Mouse (Mus musculus) lung, embryonic 14.5 days (tissue): ENCODE measurements around the gene Olfr175-ps1. TPM values are rescaled to one million over a fixed set of nuclear protein-coding genes. Genes with fewer than 3 reads are reported as not detected.

ENCODE experiments used
- ATAC-seq: fragments of 200-750 bp; cut with Nextera tagmentation; 2 replicates; pipeline ENCODE4 v1.8.0; 2017; ENCODE audit warnings: mild to moderate bottlenecking, moderate TSS enrichment, moderate library complexity; ENCODE audit not compliant: insufficient read depth
- DNase-seq: peaks from one replicate; pipeline ENCODE4 v3.0.0-alpha.2; 2015
- H3K27ac ChIP-seq: fragments of 300-500 bp; sonication (generic); 2 replicates; pipeline ENCODE4 v1.5.1; 2014; ENCODE audit warnings: low read depth, mild to moderate bottlenecking, moderate library complexity
- H3K27me3 ChIP-seq: fragments of 300-500 bp; sonication (generic); 2 replicates; pipeline ENCODE4 v1.6.1; 2014; ENCODE audit warnings: low read length, control low read depth; ENCODE audit not compliant: insufficient read depth
- H3K36me3 ChIP-seq: fragments of 300-500 bp; sonication (generic); 2 replicates; pipeline ENCODE4 v1.6.1; 2014; ENCODE audit warnings: control low read depth; ENCODE audit not compliant: insufficient read depth
- H3K4me1 ChIP-seq: fragments of 300-500 bp; sonication (generic); 2 replicates; pipeline ENCODE4 v1.6.1; 2014; ENCODE audit warnings: antibody characterized with exemption, control low read depth; ENCODE audit not compliant: insufficient read depth
- H3K4me2 ChIP-seq: fragments of 300-500 bp; sonication (generic); 2 replicates; pipeline ENCODE4 v1.6.1; 2014; ENCODE audit warnings: mild to moderate bottlenecking
- H3K4me3 ChIP-seq: fragments of 300-500 bp; sonication (generic); 2 replicates; pipeline ENCODE4 v1.5.1; 2014; ENCODE audit warnings: low read depth, low read length
- H3K9ac ChIP-seq: fragments of 300-500 bp; sonication (generic); 2 replicates; pipeline ENCODE4 v1.6.1; 2014
- H3K9me3 ChIP-seq: fragments of 300-500 bp; sonication (generic); 2 replicates; pipeline ENCODE4 v1.6.1; 2016; ENCODE audit warnings: low read depth, low read length, control low read depth
- CTCF ChIP-seq: IDR thresholded peaks from 2 replicates; pipeline ENCODE4 v1.5.1; 2016; ENCODE audit warnings: antibody characterized with exemption, low read depth
- WGBS: fragments of 180-500 bp; shearing (Covaris S2); extraction: QIAGEN DNeasy Blood & Tissue Kit; methylation state at CpG from one replicate; pipeline ENCODE4 v1.1.7; 2014; 5-methylcytosine and 5-hydroxymethylcytosine counted together
- polyA plus RNA-seq: library from polyadenylated mRNA; unstranded; fragments of >200 nt; fragmentation: Nextera tagmentation; extraction: Ambion mirVana; gene quantifications from 2 replicates; pipeline ENCODE4 v1.2.1, GENCODE M21; 2014

Olfr175-ps1 gene
- polyA plus RNA-seq = not detected in 2 replicates

- Histone ChIP-seq H3K4me3 (no peak within 1 kb of the TSS), H3K9ac (no peak within 1 kb of the TSS), H3K9me3 (no peaks in the 10 kb centered on the region), H3K36me3 (no peaks in the 10 kb centered on the region), H3K4me2 (no peak within 1 kb of the TSS), H3K27me3 (no peaks in the 10 kb centered on the region), H3K27ac (no peak within 1 kb of the TSS), H3K4me1 (no peaks in the 10 kb centered on the region)
- 88% methylated on average over 1 of the region's 1 CpGs for WGBS
- ATAC-seq (no peak), DNase-seq (no peak)
- no peak for TF ChIP-seq CTCF
These were observed at the start of gene Olfr175-ps1 for GRCm38 (mm10) chr16:58826732-58827319. Gene Olfr175-ps1, minus strand, starts transcription at chr16:58826782.

GRCm38 (mm10) chr16:58874668-58875067, 48.1 kb upstream of the Olfr175-ps1 start, which contains the start of gene Olfr177:
Gene Olfr177, minus strand, starts transcription at chr16:58874768.
- Histone ChIP-seq H3K4me1 (no peaks in the 10 kb centered on the region), H3K27ac (no peak within 1 kb of the TSS), H3K4me2 (no peak within 1 kb of the TSS), H3K9ac (no peak within 1 kb of the TSS), H3K27me3 (no peaks in the 10 kb centered on the region), H3K9me3 (no peaks in the 10 kb centered on the region), H3K4me3 (no peak within 1 kb of the TSS), H3K36me3 (no peaks in the 10 kb centered on the region)
- 43% methylated on average over 1 of the region's 1 CpGs for WGBS
- DNase-seq (no peak), ATAC-seq (no peak)
- no peak for TF ChIP-seq CTCF

DNA sequence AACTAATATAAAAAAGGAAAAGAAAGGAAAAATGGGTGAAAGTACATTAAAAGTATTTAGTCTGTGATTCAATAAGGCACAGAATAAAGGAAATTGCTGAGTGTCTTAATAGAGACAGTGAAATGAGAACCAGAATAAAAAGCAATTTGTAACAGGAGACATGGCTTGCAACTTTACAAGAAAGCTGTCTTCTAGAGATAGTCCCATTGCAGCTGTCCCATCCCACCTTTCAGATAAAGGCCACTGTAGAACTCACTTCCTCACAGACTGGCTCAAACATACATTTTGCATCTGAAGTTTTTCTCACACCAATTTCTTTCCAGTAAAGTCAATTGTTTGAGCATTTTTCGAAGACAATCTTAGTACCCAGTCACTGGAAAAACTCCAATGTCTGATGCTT, 34.9 kb upstream of the Olfr175-ps1 start:
- Histone ChIP-seq H3K4me1 (no peaks in the 10 kb centered on the region), H3K9ac (no peak overlapping the region), H3K4me2 (no peak overlapping the region), H3K27me3 (no peaks in the 10 kb centered on the region), H3K4me3 (no peak overlapping the region), H3K27ac (no peak overlapping the region), H3K9me3 (no peaks in the 10 kb centered on the region), H3K36me3 (no peaks in the 10 kb centered on the region)
- no peak for ATAC-seq
- DNase-seq = no peak
- no peak for TF ChIP-seq CTCF
- 67% methylated on average over 1 of the region's 1 CpGs for WGBS

GRCm38 (mm10) chr16:58860032-58860737, 33.6 kb upstream of the Olfr175-ps1 start:
- no peak for ATAC-seq
- Histone ChIP-seq H3K9me3 (no peaks in the 10 kb centered on the region), H3K4me1 (no peaks in the 10 kb centered on the region), H3K27ac (no peak overlapping the region), H3K4me2 (no peak overlapping the region), H3K4me3 (no peak overlapping the region), H3K9ac (no peak overlapping the region), H3K27me3 (no peaks in the 10 kb centered on the region), H3K36me3 (no peaks in the 10 kb centered on the region)
- no peak for DNase-seq
- no peak for TF ChIP-seq CTCF
- WGBS = 86% methylated on average over 2 of the region's 2 CpGs

GRCm38 (mm10) chr16:58800168-58800567, 26.4 kb downstream of the Olfr175-ps1 start, which contains the start of gene Olfr173:
Gene Olfr173, minus strand, starts transcription at chr16:58800268.
- DNase-seq (no peak), ATAC-seq (no peak)
- H3K36me3 ChIP-seq = no peaks in the 10 kb centered on the region
- no peak within 1 kb of the TSS for H3K4me2 ChIP-seq
- TF ChIP-seq CTCF = no peak
- H3K4me3 ChIP-seq = no peak within 1 kb of the TSS
- H3K9ac ChIP-seq = no peak within 1 kb of the TSS
- H3K27ac ChIP-seq = no peak within 1 kb of the TSS
- 73% methylated on average over 2 of the region's 2 CpGs for WGBS
- no peaks in the 10 kb centered on the region for H3K9me3 ChIP-seq
- H3K27me3 ChIP-seq = no peaks in the 10 kb centered on the region
- no peaks in the 10 kb centered on the region for H3K4me1 ChIP-seq

Other genes starting within 250 kb of the Olfr175-ps1 start
- gene Gm813, start 209.8 kb downstream of the Olfr175-ps1 start, polyA plus RNA-seq = not detected in 2 replicates
- not detected in 2 replicates for gene E330017A01Rik, start 188.0 kb downstream of the Olfr175-ps1 start, polyA plus RNA-seq
- gene Cpox, start 156.5 kb downstream of the Olfr175-ps1 start, polyA plus RNA-seq = 22.7 and 23.7 TPM in 2 replicates
- 0.11 TPM in 1 of 2 replicates, not detected in the other for gene Gpr15, start 107.7 kb downstream of the Olfr175-ps1 start, polyA plus RNA-seq
- gene Cldnd1, start 98.9 kb downstream of the Olfr175-ps1 start, polyA plus RNA-seq = 127 and 128 TPM in 2 replicates
- gene Olfr172, start 63.6 kb downstream of the Olfr175-ps1 start, polyA plus RNA-seq = not detected in 2 replicates
- gene Olfr173, start 26.5 kb downstream of the Olfr175-ps1 start, polyA plus RNA-seq = not detected in 2 replicates
- gene Olfr177, start 48.0 kb upstream of the Olfr175-ps1 start, polyA plus RNA-seq = not detected in 2 replicates
- gene Olfr178, start 65.3 kb upstream of the Olfr175-ps1 start, polyA plus RNA-seq = not detected in 2 replicates
- gene Olfr181, start 102.0 kb upstream of the Olfr175-ps1 start, polyA plus RNA-seq = not detected in 2 replicates
- not detected in 2 replicates for gene Olfr180, start 102.6 kb upstream of the Olfr175-ps1 start, polyA plus RNA-seq
- not detected in 2 replicates for gene Olfr183, start 168.6 kb upstream of the Olfr175-ps1 start, polyA plus RNA-seq
- gene Olfr186, start 203.5 kb upstream of the Olfr175-ps1 start, polyA plus RNA-seq = not detected in 2 replicates
- not detected in 2 replicates for gene Olfr187, start 213.0 kb upstream of the Olfr175-ps1 start, polyA plus RNA-seq